Comparison of ENCODE assay signal across 9 mouse cellular contexts in genomic region chr2:30864968-30865381, GRCm38 (mm10). TPM values are rescaled to one million over a fixed set of nuclear protein-coding genes. Genes with fewer than 3 reads are reported as not detected.
DNase-seq lines count a peak whose midpoint lies in the region; TF ChIP-seq lines count a peak whose summit lies in the region.
"Had no signal": no experiment of that assay in that cellular context is flagged by ENCODE, and none has a peak within 500 bp of the region (broad histone marks: within the 10 kb centered on the region; RNA-seq: fewer than 3 reads in every experiment).

No protein-coding gene starts in this region.

- intact Hi-C loops in heart, postnatal 14 days (cut with DNase I) = no loop called here

- peak overlapping the region; percentile 93 for H3K27ac ChIP-seq in embryonic fibroblast, embryonic 13.5 days (ENCODE audit: insufficient read depth, low read length)

- H3K4me1 ChIP-seq in embryonic fibroblast, embryonic 13.5 days (ENCODE audit: control insufficient read depth, insufficient read depth, low read length) = peaks cover 13% of the 10 kb centered on the region

- DNase-seq in R1 (ENCODE audit: low read depth, low spot score) = peak; percentile 63
- peak; percentile 36 to 48 for DNase-seq in heart, postnatal 14 days
- DNase-seq in lung, postnatal 10 days = peak; percentile 42
- peak; percentile 53 for DNase-seq in urinary bladder, postnatal 14 days (ENCODE audit: low spot score)
- DNase-seq in spleen, postnatal 4 days (ENCODE audit: low spot score in 2 of 2) = no peak
- no peak for DNase-seq in adrenal gland, adult (ENCODE audit: inconsistent age in 2 of 2, low spot score in 1 of 2)
- no peak for DNase-seq in ovary, postnatal 10 days (ENCODE audit: low spot score)

- no peak overlapping the region for H3K4me3 ChIP-seq in embryonic fibroblast, embryonic 13.5 days (ENCODE audit: insufficient read depth, low read length)

- TF ChIP-seq CTCF in embryonic fibroblast, embryonic 13.5 days (IDR thresholded peaks at IDR 0.05; ENCODE audit: borderline replicate concordance, insufficient read depth, low read length) = no peak

- TF ChIP-seq POLR2A in embryonic fibroblast, embryonic 13.5 days (IDR thresholded peaks at IDR 0.05; ENCODE audit: low read depth, low read length) = peak; percentile 52; the same call in 1 of the 2 replicates

RNA-seq across cellular contexts. Expression of gene Prrx2, which starts 30.2 kb away (rescaled TPM):
- 130 and 154 TPM in 2 replicates for polyA plus RNA-seq in embryonic fibroblast, embryonic 13.5 days (2011; ENCODE audit: insufficient read length, low read depth, missing spikeins)
- total RNA-seq in heart, postnatal 14 days (2021) = 1 to 10 TPM in 1 of 2 experiments, under 1 TPM in 1; 0.80 to 1.2 TPM
- total RNA-seq: neutrophil, adult 5-6 weeks had no signal

RNA-seq across cellular contexts. Expression of gene Asb6, which starts 34.8 kb away (rescaled TPM):
- polyA plus RNA-seq in embryonic fibroblast, embryonic 13.5 days (2011; ENCODE audit: insufficient read length, low read depth, missing spikeins) = 20.2 and 26.0 TPM in 2 replicates
- 1 to 10 TPM; 7.9 to 9.0 TPM for total RNA-seq in heart, postnatal 14 days (2021)

RNA-seq across cellular contexts. Expression of gene Ntmt1, which starts 57.3 kb away (rescaled TPM):
- polyA plus RNA-seq in embryonic fibroblast, embryonic 13.5 days (2011; ENCODE audit: insufficient read length, low read depth, missing spikeins) = 25.6 and 30.3 TPM in 2 replicates
- 10 to 100 TPM; 30.0 to 34.5 TPM for total RNA-seq in heart, postnatal 14 days (2021)

Comparison
In these comparisons a context has a peak if more than half of its experiments do, and no peak if none do; other contexts are left out.
1. DNase-seq: peak in R1 (single experiment), heart, postnatal 14 days (2 of 2), lung, postnatal 10 days (single experiment) and urinary bladder, postnatal 14 days (single experiment); none in spleen, postnatal 4 days (0 of 2), adrenal gland, adult (0 of 2) and ovary, postnatal 10 days (single experiment).